Mouse (Mus musculus) limb, embryonic 14.5 days (tissue): Measurements from ENCODE around the gene Atg16l1. TPM values are rescaled to one million over a fixed set of nuclear protein-coding genes. Genes with fewer than 3 reads are reported as not detected.

Experiments
- ATAC-seq: fragments of 200-750 bp; cut with Nextera tagmentation; 2 replicates; pipeline ENCODE4 v1.8.0; 2017; ENCODE audit warnings: low read depth, moderate number of reproducible peaks, moderate TSS enrichment; ENCODE audit not compliant: low FRiP score
- DNase-seq: peaks from one replicate; pipeline ENCODE4 v3.0.0-alpha.2; 2015; ENCODE audit warnings: low spot score
- H3K27ac ChIP-seq: fragments of 300-500 bp; sonication (generic); replicated peaks from 2 replicates; pipeline ENCODE4 v1.5.1; 2014; ENCODE audit warnings: low read depth, mild to moderate bottlenecking, low read length, moderate library complexity, mixed read lengths
- H3K27me3 ChIP-seq: fragments of 300-500 bp; sonication (generic); 2 replicates; pipeline ENCODE4 v1.6.1; 2014; ENCODE audit warnings: low read length, mixed read lengths; ENCODE audit not compliant: control insufficient read depth, insufficient read depth
- H3K36me3 ChIP-seq: fragments of 300-500 bp; sonication (generic); 2 replicates; pipeline ENCODE4 v1.6.1; 2014; ENCODE audit warnings: mild to moderate bottlenecking, low read length, moderate library complexity, mixed read lengths; ENCODE audit not compliant: control insufficient read depth, insufficient read depth
- H3K4me1 ChIP-seq: fragments of 300-500 bp; sonication (generic); 2 replicates; pipeline ENCODE4 v1.6.1; 2014; ENCODE audit warnings: antibody characterized with exemption, low read length, mixed read lengths; ENCODE audit not compliant: control insufficient read depth, insufficient read depth
- H3K4me2 ChIP-seq: fragments of 300-500 bp; sonication (generic); replicated peaks from 2 replicates; pipeline ENCODE4 v1.6.1; 2014; ENCODE audit warnings: low read depth, mild to moderate bottlenecking, low read length, moderate library complexity; ENCODE audit not compliant: severe bottlenecking
- H3K4me3 ChIP-seq: fragments of 300-500 bp; sonication (generic); replicated peaks from 2 replicates; pipeline ENCODE4 v1.5.1; 2014; ENCODE audit warnings: low read length
- H3K9ac ChIP-seq: fragments of 300-500 bp; sonication (generic); 2 replicates; pipeline ENCODE4 v1.6.1; 2014; ENCODE audit warnings: mild to moderate bottlenecking, low read depth, low read length, moderate library complexity; ENCODE audit not compliant: severe bottlenecking
- H3K9me3 ChIP-seq: fragments of 300-500 bp; sonication (generic); 2 replicates; pipeline ENCODE4 v1.6.1; 2016; ENCODE audit warnings: low read length; ENCODE audit not compliant: control insufficient read depth
- POLR2A ChIP-seq: fragments of 200-500 bp; IDR thresholded peaks from 2 replicates; pipeline ENCODE4 v1.8.0; 2012; ENCODE audit warnings: inconsistent platforms, mild to moderate bottlenecking, moderate library complexity, borderline replicate concordance; ENCODE audit not compliant: insufficient read depth, insufficient read length; ENCODE audit errors: extremely low read depth
- WGBS: fragments of 180-500 bp; shearing (Covaris S2); extraction: QIAGEN DNeasy Blood & Tissue Kit; methylation state at CpG from one replicate; pipeline ENCODE4 v1.1.7; 2014; 5-methylcytosine and 5-hydroxymethylcytosine counted together
- polyA plus RNA-seq, 2 experiments: library from polyadenylated mRNA; depleted of rRNA in 1 of 2; stranded (reverse) in 1 of 2; unstranded in 1 of 2; fragments of >200 nt; fragmentation: Nextera tagmentation in 1 of 2; extraction: Ambion mirVana in 1 of 2; gene quantifications; 2 replicates each; pipeline versions ENCODE4 v1.2.1 to v1.2.3; 2012 to 2014

The Atg16l1 gene
- 41.0 and 41.6 TPM in 2 replicates for polyA plus RNA-seq (2012; rRNA removed)
- polyA plus RNA-seq (2014; fragmentation: Nextera tagmentation; extraction: Ambion mirVana): 29.9 and 32.1 TPM in 2 replicates

DNA sequence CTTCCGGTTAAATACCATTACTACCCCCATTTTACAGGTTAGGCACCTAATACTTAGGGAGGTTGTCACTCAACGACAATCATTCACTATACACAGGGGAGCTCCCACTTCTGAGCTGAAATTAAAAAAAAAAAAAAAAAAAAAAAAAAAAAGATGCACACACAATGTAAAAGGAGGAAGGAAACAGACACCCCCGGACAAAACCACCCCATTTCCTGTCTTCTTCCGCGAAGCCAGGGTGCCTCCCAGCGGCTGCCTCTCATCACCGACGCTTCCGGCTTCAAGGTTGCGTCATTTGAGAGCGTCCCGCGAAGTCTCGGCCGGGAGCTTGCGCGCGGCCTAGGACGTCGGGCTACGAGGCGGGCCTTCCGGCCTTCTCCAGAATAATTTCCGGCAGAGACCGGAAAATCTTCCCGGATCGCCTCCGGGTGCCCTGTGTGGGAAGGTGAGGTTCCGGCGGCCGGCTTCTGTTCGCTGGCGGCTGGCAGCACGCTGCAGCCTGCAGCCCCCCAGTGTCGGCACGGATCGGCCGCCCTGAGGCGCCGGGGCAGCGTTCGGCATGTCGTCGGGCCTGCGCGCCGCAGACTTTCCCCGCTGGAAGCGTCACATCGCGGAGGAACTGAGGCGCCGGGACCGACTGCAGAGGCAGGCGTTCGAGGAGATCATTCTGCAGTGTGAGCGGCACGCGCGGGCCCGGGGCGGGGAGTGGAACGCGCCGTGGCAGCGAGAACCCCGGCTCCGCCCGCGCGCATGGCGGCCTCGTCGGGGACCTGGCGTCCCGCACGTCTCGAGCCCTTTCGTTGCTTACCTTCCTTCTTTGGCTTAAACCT is at the start of gene Atg16l1:
Gene Atg16l1 (plus strand): TSS at position 230 of the 830 bp plus-strand sequence.
- Histone ChIP-seq H3K9ac (peak within 1 kb of the TSS; percentile 98), H3K27me3 (no peaks in the 10 kb centered on the region), H3K27ac (peak within 1 kb of the TSS; percentile 95), H3K4me2 (peak within 1 kb of the TSS; percentile 61), H3K9me3 (no peaks in the 10 kb centered on the region), H3K4me1 (peaks cover 5% of the 10 kb centered on the region), H3K36me3 (peaks cover 20% of the 10 kb centered on the region), H3K4me3 (peak within 1 kb of the TSS; percentile 95)
- DNase-seq (peak; percentile 96), ATAC-seq (peak; percentile 98)
- TF ChIP-seq POLR2A: peak; percentile 66; the same call in 1 of the 2 replicates
- 1% methylated on average over 68 of the region's 79 CpGs for WGBS

DNA sequence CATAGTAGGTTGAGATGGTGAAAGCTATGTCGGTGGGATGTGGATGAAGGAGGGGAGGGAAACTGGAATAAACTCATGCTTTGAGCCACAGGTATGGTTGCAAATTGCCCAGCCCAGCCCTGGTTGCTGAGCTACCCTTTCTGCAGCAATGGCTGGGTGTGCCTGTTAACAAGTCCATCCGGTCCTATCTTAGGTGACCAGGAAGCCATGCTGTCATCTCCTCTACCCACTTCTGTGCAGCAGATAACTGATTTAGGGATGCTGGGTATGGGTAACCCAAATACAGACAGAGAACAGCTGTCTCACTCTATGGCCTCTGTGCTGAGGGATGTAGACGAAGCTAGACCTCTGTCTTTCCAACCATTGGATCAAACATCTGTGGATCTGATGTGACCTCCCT is 49.3 kb upstream of the Atg16l1 start:
- H3K27me3 ChIP-seq: no peaks in the 10 kb centered on the region
- H3K4me3 ChIP-seq: no peak overlapping the region
- H3K9me3 ChIP-seq: no peaks in the 10 kb centered on the region
- no peaks in the 10 kb centered on the region for H3K36me3 ChIP-seq
- ATAC-seq (no peak), DNase-seq (no peak)
- no peaks in the 10 kb centered on the region for H3K4me1 ChIP-seq
- H3K27ac ChIP-seq: no peak overlapping the region
- WGBS: 94% methylated on average over 3 of the region's 3 CpGs
- no peak for TF ChIP-seq POLR2A
- no peak overlapping the region for H3K4me2 ChIP-seq
- no peak overlapping the region for H3K9ac ChIP-seq

DNA sequence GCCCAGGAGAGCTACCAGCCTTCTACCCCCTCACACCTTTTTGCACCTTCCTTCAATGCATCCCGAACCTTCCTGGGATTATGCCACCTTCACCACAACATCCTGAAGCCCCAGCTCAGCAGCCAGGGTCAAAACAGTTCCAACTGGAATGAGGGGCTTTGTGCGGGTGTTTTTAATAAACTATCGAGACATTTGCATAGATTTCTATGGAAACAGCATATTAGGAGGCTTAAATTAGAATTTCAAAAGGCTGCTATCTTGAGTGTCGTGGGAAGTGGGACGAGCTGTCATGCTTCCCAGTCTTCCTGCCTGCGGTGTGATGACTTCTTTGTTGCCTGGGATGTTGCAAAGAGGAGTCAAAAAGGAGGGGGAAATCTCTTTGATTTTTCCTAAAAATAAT is 46.6 kb upstream of the Atg16l1 start:
- no peak for DNase-seq
- Histone ChIP-seq H3K4me1 (no peaks in the 10 kb centered on the region), H3K9me3 (no peaks in the 10 kb centered on the region), H3K4me3 (no peak overlapping the region), H3K36me3 (no peaks in the 10 kb centered on the region), H3K27ac (no peak overlapping the region), H3K4me2 (no peak overlapping the region), H3K9ac (no peak overlapping the region), H3K27me3 (no peaks in the 10 kb centered on the region)
- 63% methylated on average over 6 of the region's 6 CpGs for WGBS
- ATAC-seq: no peak
- TF ChIP-seq POLR2A: no peak

DNA sequence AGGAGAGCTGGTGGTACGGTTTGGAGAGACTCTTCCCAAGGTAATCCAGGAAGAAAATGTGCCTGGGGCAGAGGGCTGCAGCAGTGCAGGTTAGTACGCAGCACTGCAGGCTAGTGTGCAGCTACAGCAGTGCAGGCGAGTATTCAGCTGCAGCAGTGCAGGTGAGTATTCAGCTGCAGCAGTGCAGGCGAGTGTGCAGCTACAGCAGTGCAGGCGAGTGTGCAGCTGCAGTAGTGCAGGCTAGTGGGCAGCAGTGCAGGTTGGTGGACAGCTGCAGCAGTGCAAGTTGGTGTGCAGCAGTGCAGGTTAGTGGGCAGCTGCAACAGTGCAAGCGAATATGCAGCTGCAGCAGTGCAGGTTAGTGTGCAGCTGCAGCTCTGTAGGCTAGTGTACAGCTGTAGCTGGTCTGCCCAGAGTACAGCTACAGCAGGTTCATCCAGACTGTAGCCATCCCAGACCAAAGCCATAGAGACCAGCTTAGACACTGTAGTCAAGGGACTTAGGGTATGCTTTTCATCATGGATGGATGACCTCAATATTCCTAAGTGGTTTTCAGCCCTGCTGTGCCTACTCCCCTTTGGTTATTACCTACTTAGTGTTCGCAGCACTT is 45.9 kb upstream of the Atg16l1 start:
- WGBS: 77% methylated on average over 7 of the region's 7 CpGs

DNA sequence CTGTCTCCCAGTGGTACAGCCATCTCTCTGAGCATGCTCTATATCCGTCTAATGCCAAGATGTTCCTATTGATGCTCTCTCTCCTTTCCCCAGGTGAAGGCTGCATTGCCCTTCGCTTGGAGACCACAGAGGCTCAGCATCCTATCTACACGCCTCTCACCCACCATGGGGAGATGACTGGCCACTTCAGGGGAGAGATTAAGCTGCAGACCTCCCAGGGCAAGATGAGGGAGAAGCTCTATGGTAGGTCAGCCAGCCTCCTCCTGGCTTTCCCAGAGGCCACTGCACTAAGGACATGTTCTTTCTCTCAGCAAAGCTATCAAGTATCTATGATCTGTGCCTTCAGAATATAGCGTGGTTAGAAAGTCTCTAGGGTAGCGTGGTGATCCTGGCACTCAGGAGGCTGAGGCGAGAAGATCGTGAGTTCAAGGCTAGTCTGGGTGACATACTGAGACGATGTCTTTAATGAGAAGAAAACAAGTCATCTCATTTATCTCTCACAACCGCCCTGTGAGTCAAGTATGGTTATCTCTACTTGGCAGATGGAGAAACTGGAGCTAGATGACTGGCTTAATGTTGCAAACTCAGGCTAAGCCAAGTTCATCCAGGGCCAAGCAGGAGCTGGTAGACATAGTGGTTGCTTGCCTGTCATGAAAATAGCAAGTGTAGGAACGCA is 43.6 kb upstream of the Atg16l1 start:
- H3K36me3 ChIP-seq: no peaks in the 10 kb centered on the region
- H3K4me1 ChIP-seq: no peaks in the 10 kb centered on the region
- H3K9ac ChIP-seq: no peak overlapping the region
- no peak overlapping the region for H3K4me3 ChIP-seq
- DNase-seq: no peak
- H3K27ac ChIP-seq: no peak overlapping the region
- H3K27me3 ChIP-seq: no peaks in the 10 kb centered on the region
- 84% methylated on average over 10 of the region's 10 CpGs for WGBS
- H3K4me2 ChIP-seq: no peak overlapping the region
- TF ChIP-seq POLR2A: no peak
- no peak for ATAC-seq
- no peaks in the 10 kb centered on the region for H3K9me3 ChIP-seq

More for the DNA sequence above, 45.9 kb upstream of the Atg16l1 start:
- DNase-seq (no peak), ATAC-seq (no peak)
- H3K4me1 ChIP-seq: no peaks in the 10 kb centered on the region
- no peak overlapping the region for H3K9ac ChIP-seq
- H3K4me3 ChIP-seq: no peak overlapping the region
- no peak overlapping the region for H3K27ac ChIP-seq
- no peaks in the 10 kb centered on the region for H3K9me3 ChIP-seq
- H3K4me2 ChIP-seq: no peak overlapping the region
- no peaks in the 10 kb centered on the region for H3K27me3 ChIP-seq
- TF ChIP-seq POLR2A: no peak
- no peaks in the 10 kb centered on the region for H3K36me3 ChIP-seq
